Mouse (Mus musculus) forebrain, embryonic 10.5 days (tissue): ENCODE results near the gene Tex33. TPM values are rescaled to one million over a fixed set of nuclear protein-coding genes. Genes with fewer than 3 reads are reported as not detected.

Experiments
- DNase-seq: peaks from one replicate; pipeline ENCODE4 v3.0.0-alpha.2; 2017; ENCODE audit warnings: low spot score; ENCODE audit errors: extremely low spot score
- H3K27ac ChIP-seq: fragments of 300-500 bp; sonication (generic); 2 replicates; pipeline ENCODE4 v1.5.1; 2016; ENCODE audit warnings: mild to moderate bottlenecking
- H3K27me3 ChIP-seq: fragments of 300-500 bp; sonication (generic); 2 replicates; pipeline ENCODE4 v1.6.1; 2016; ENCODE audit warnings: mild to moderate bottlenecking; ENCODE audit not compliant: poor library complexity, severe bottlenecking
- H3K36me3 ChIP-seq: fragments of 300-500 bp; sonication (generic); replicated peaks from 2 replicates; pipeline ENCODE4 v1.6.1; 2016; ENCODE audit warnings: mild to moderate bottlenecking, moderate library complexity
- H3K4me1 ChIP-seq: fragments of 300-500 bp; sonication (generic); 2 replicates; pipeline ENCODE4 v1.6.1; 2016
- H3K4me3 ChIP-seq: fragments of 300-500 bp; sonication (generic); 2 replicates; pipeline ENCODE4 v1.5.1; 2016; ENCODE audit warnings: mild to moderate bottlenecking, moderate library complexity
- H3K9me3 ChIP-seq: fragments of 300-500 bp; sonication (generic); 2 replicates; pipeline ENCODE4 v1.6.1; 2016; ENCODE audit warnings: mild to moderate bottlenecking, moderate library complexity
- WGBS: fragments of 180-500 bp; shearing (Covaris S2); methylation state at CpG from one replicate; pipeline ENCODE4 v1.1.7; 2016; 5-methylcytosine and 5-hydroxymethylcytosine counted together
- polyA plus RNA-seq: library from polyadenylated mRNA; unstranded; fragments of >200 nt; fragmentation: Nextera tagmentation; extraction: Ambion mirVana; gene quantifications from 2 replicates; pipeline ENCODE4 v1.2.1, GENCODE M21; 2016

Gene Tex33
- polyA plus RNA-seq, 1 experiment from 2014 or later: not detected

DNA sequence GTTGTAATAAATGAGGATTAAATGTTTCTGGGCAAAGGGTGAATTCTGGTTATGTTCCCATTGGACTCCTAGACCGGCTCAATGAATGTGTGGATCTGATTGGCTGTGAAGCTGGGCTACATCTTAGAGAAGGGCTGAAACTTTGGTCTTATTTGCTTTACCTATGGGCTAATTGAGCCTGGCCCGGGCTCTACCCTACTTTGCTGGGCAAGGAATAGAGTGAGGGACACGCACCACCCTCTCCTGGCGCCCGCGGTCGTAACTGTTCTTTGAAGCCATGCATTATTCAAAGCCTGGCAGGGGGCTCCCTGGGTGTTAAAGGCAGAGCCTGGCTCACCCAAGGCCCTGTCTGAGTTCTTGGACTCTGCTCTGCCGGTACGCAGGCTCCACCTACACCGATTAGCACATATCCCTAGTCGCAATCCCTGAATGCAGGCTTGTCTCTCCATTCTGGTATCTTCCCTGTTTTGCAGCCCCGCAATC is 13.9 kb upstream of the Tex33 start:
- H3K27ac ChIP-seq: peak overlapping the region; percentile 48
- 9% methylated on average over 12 of the region's 12 CpGs for WGBS
- peaks cover 69% of the 10 kb centered on the region for H3K4me1 ChIP-seq
- DNase-seq: no peak
- H3K9me3 ChIP-seq: no peaks in the 10 kb centered on the region
- H3K36me3 ChIP-seq: peaks cover 5% of the 10 kb centered on the region; the same call in 1 of the 2 replicates
- H3K27me3 ChIP-seq: peaks cover 54% of the 10 kb centered on the region
- H3K4me3 ChIP-seq: peak overlapping the region; percentile 44

DNA sequence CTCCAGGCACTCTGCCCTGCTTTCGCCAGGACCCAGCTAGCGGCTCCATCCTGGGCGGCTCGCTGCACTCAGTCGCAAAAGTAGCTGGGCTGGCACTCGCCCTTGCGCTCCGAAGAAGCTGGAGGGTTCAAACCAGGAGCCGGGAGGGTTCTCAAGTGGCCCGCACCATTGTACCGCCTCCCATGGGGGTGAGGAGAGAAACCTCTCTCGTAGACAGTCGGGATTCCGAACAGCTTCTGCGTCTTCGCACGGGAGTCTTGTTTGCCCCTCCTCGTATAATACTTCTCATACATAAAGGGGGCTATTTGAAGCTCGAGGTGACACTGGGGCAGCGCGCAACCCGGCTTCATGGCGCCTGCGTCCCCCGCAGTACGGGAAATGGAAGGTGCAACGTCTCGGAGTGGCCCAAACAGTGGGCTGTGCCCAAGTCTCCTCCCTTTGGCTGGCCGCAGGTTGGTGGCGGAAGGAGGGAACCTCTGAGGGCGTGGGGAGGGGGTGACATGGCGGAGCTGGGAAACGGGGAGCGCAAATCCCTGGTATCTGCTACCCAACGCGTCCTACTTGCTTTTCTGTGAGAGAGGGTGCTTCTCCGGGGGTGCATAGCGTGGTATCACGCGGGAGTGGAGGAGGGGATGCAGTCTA is 10.7 kb upstream of the Tex33 start, which contains the start of gene Mpst:
Gene Mpst, plus strand, starts transcription at position 124 of the 642 bp plus-strand sequence.
- H3K9me3 ChIP-seq: no peaks in the 10 kb centered on the region
- peaks cover 89% of the 10 kb centered on the region for H3K4me1 ChIP-seq
- H3K36me3 ChIP-seq: no peaks in the 10 kb centered on the region
- WGBS: under 1% methylated on average over 40 of the region's 40 CpGs
- peaks cover 41% of the 10 kb centered on the region for H3K27me3 ChIP-seq
- H3K27ac ChIP-seq: peak within 1 kb of the TSS; percentile 96
- H3K4me3 ChIP-seq: peak within 1 kb of the TSS; percentile 77
- peak; percentile 86 for DNase-seq

- WGBS: 2% methylated on average over 34 of the region's 34 CpGs
- no peaks in the 10 kb centered on the region for H3K36me3 ChIP-seq
- peak within 1 kb of the TSS; percentile 77 for H3K4me3 ChIP-seq
- peaks cover 86% of the 10 kb centered on the region for H3K4me1 ChIP-seq
- H3K9me3 ChIP-seq: no peaks in the 10 kb centered on the region
- DNase-seq: peak; percentile 79
- peaks cover 34% of the 10 kb centered on the region for H3K27me3 ChIP-seq
- H3K27ac ChIP-seq: peak within 1 kb of the TSS; percentile 96
These were observed 10.0 kb upstream of the Tex33 start, which contains the start of gene Tst for GRCm38 (mm10) chr15:78405517-78406211. Gene Tst (minus strand): TSS chr15:78405907.

DNA sequence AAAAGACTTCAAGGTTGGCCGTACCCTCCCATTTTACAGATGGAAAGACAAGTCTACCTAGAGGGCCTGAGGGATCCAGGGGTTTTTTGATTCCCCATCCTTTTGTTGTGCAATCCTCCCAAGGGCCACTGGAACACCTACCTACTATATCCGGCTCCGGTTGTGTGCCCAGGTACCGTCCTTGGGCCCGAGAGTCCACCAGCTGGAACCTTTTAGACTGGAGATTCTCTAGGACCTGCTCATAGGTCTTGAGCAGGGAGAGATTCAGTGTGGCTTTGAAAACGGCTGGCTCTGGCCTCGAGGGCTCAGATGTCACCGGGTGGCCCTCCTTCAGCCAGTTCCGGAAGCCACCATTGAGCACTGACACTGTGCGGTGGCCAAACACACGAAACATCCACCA is 9.4 kb upstream of the Tex33 start:
- 54% methylated on average over 11 of the region's 11 CpGs for WGBS
- peak overlapping the region; percentile 77 for H3K4me3 ChIP-seq
- H3K27me3 ChIP-seq: peaks cover 28% of the 10 kb centered on the region
- peaks cover 80% of the 10 kb centered on the region for H3K4me1 ChIP-seq
- DNase-seq: no peak
- H3K36me3 ChIP-seq: no peaks in the 10 kb centered on the region
- H3K27ac ChIP-seq: peak overlapping the region; percentile 96
- no peaks in the 10 kb centered on the region for H3K9me3 ChIP-seq

DNA sequence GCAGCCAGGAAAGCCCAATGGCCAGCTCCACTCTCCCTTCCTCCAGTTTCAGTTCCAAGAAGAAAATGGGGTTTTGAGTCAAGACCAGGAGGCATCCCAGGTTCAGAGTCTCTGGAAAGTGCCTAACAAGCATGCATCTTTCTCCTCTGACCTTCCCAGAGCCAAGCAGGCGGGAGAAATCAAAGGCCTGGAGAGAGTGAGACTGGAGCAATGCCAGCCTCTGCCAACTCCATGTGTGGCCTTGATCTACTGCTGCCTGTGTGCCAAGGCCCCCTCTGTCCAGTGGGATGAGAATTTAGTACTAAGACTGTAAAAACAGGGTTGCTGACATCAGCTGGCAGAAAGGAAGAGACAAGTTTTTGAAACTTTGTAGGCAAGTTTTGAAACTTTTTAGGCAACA is 8.2 kb upstream of the Tex33 start:
- H3K27ac ChIP-seq: 0 out of 2 replicates have a peak overlapping the region, but pooled peaks have one; percentile 37
- no peaks in the 10 kb centered on the region for H3K36me3 ChIP-seq
- H3K9me3 ChIP-seq: no peaks in the 10 kb centered on the region
- H3K4me1 ChIP-seq: peaks cover 69% of the 10 kb centered on the region
- DNase-seq: no peak
- WGBS: 87% methylated on average over 1 of the region's 1 CpGs
- no peak overlapping the region for H3K4me3 ChIP-seq
- H3K27me3 ChIP-seq: peaks cover 16% of the 10 kb centered on the region

DNA sequence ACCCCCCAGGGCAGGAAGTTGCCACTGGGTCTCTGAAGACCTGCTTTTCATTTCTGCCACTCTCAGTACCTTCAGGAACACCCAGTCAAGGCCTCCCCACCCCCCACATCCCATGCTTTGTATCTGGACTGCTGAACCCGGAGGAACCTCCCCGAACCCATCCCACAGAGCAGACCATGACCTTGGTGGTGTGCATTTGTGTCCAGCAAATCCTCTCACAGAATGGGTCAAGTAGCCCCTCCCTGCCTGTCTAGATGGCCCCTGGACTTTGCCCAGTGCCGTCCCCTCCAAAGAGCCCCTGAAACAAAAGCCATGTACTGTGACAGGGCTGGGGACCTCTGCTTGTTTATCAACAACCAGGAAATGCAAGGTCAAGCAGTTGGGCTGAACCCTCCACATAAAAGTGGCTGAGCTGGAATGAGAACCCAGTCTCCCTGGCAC is 7.6 kb upstream of the Tex33 start:
- H3K9me3 ChIP-seq: no peaks in the 10 kb centered on the region
- WGBS: 62% methylated on average over 3 of the region's 3 CpGs
- H3K27ac ChIP-seq: peak overlapping the region; percentile 37
- H3K27me3 ChIP-seq: peaks cover 10% of the 10 kb centered on the region
- peaks cover 63% of the 10 kb centered on the region for H3K4me1 ChIP-seq
- H3K36me3 ChIP-seq: no peaks in the 10 kb centered on the region
- no peak overlapping the region for H3K4me3 ChIP-seq
- DNase-seq: no peak

DNA sequence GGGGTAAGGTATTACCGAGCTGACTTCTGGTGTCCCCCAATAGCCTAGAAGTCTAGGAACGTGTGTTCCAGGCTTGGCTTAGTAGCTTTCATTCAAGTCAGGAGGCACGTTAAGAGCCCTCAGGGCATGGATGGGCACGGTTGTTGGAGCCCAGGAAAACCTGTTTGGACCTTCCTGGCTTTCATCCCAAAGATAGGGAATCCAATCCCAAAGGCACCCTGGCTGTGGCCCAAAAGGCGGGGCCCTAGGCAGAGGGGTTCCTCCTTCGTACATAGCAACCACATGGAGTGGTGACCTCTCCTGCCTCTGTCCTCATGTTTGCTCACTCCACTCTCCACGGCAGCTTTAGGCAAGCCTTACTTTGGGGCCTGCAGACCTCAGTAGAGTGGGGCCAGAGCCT is 6.7 kb upstream of the Tex33 start:
- WGBS: 82% methylated on average over 7 of the region's 7 CpGs
- H3K36me3 ChIP-seq: no peaks in the 10 kb centered on the region
- no peak overlapping the region for H3K27ac ChIP-seq
- no peaks in the 10 kb centered on the region for H3K9me3 ChIP-seq
- H3K4me1 ChIP-seq: peaks cover 54% of the 10 kb centered on the region
- no peak for DNase-seq
- H3K4me3 ChIP-seq: no peak overlapping the region
- H3K27me3 ChIP-seq: peaks cover 1% of the 10 kb centered on the region; the same call in 1 of the 2 replicates

- Histone ChIP-seq H3K27ac (no peak overlapping the region), H3K4me3 (no peak overlapping the region), H3K9me3 (no peaks in the 10 kb centered on the region), H3K4me1 (peaks cover 49% of the 10 kb centered on the region), H3K36me3 (no peaks in the 10 kb centered on the region), H3K27me3 (no peaks in the 10 kb centered on the region; the same call in 1 of the 2 replicates)
- 82% methylated on average over 4 of the region's 4 CpGs for WGBS
- no peak for DNase-seq
These were observed 6.2 kb upstream of the Tex33 start for GRCm38 (mm10) chr15:78401921-78402320.

GRCm38 (mm10) chr15:78401345-78401744 is 5.6 kb upstream of the Tex33 start:
- H3K4me3 ChIP-seq: no peak overlapping the region
- H3K36me3 ChIP-seq: no peaks in the 10 kb centered on the region
- no peak overlapping the region for H3K27ac ChIP-seq
- DNase-seq: no peak
- 89% methylated on average over 6 of the region's 6 CpGs for WGBS
- H3K27me3 ChIP-seq: no peaks in the 10 kb centered on the region; the same call in 1 of the 2 replicates
- H3K9me3 ChIP-seq: no peaks in the 10 kb centered on the region
- peaks cover 43% of the 10 kb centered on the region for H3K4me1 ChIP-seq

- no peaks in the 10 kb centered on the region for H3K36me3 ChIP-seq
- no peak overlapping the region for H3K27ac ChIP-seq
- no peak for DNase-seq
- no peak overlapping the region for H3K4me3 ChIP-seq
- no peaks in the 10 kb centered on the region for H3K9me3 ChIP-seq
- H3K27me3 ChIP-seq: no peaks in the 10 kb centered on the region
- peaks cover 4% of the 10 kb centered on the region for H3K4me1 ChIP-seq
- WGBS: 81% methylated on average over 3 of the region's 3 CpGs
These were observed 4.9 kb downstream of the Tex33 start for GRCm38 (mm10) chr15:78390855-78391254.

DNA sequence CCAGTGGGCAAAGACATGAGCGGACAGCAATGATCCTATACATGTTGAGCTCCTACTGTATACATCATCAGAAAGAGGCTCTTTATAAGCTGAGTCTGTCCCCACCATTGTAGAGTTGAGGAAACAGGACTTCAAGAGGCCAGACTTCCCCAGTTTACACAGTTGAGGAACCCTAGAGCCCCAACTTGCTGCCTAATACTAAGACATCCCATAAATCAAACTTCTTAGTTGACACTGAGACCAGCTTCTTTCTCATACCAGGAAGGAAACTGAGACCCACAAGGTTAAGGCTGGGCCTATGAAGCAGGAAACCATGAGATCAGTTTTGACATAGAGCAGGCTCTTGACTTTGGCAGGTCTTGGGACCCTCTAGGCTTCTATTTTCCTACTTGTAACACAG is 10.1 kb downstream of the Tex33 start:
- H3K4me3 ChIP-seq: no peak overlapping the region
- H3K27ac ChIP-seq: no peak overlapping the region
- H3K9me3 ChIP-seq: no peaks in the 10 kb centered on the region
- DNase-seq: no peak
- no peaks in the 10 kb centered on the region for H3K36me3 ChIP-seq
- H3K4me1 ChIP-seq: peaks cover 3% of the 10 kb centered on the region; the same call in 1 of the 2 replicates
- 89% methylated on average over 1 of the region's 1 CpGs for WGBS
- H3K27me3 ChIP-seq: no peaks in the 10 kb centered on the region

- H3K27ac ChIP-seq: 0 out of 2 replicates have a peak overlapping the region, but pooled peaks have one; percentile 10
- no peaks in the 10 kb centered on the region for H3K36me3 ChIP-seq
- no peaks in the 10 kb centered on the region for H3K27me3 ChIP-seq
- no peaks in the 10 kb centered on the region for H3K9me3 ChIP-seq
- no peak for DNase-seq
- 85% methylated on average over 7 of the region's 7 CpGs for WGBS
- H3K4me3 ChIP-seq: no peak overlapping the region
- peaks cover 3% of the 10 kb centered on the region; the same call in 1 of the 2 replicates for H3K4me1 ChIP-seq
These were observed 11.2 kb downstream of the Tex33 start for GRCm38 (mm10) chr15:78384220-78385116.
